Comparison of ENCODE assay signal across 20 mouse cellular contexts in genomic region chr4:39067260-39067876, GRCm38 (mm10).
DNase-seq lines count a peak whose midpoint lies in the region; ATAC-seq and TF ChIP-seq lines count a peak whose summit lies in the region.
"Had no signal": no experiment of that assay in that cellular context is flagged by ENCODE, and none has a peak within 500 bp of the region (broad histone marks: within the 10 kb centered on the region; RNA-seq: fewer than 3 reads in every experiment).

No protein-coding gene starts in this region.

- H3K4me1 ChIP-seq in cerebellum, adult 2 months (ENCODE audit: control insufficient read depth, insufficient read depth, low read length): no peaks in the 10 kb centered on the region
- H3K4me1 ChIP-seq in heart, embryonic 16.5 days (ENCODE audit: control insufficient read depth, insufficient read depth, low read length): peaks cover 7% of the 10 kb centered on the region
- H3K4me1 ChIP-seq in heart, embryonic 12.5 days (replicated peaks): 0 out of 2 replicates have a peak, but pooled peaks cover 3% of the 10 kb centered on the region
- no peaks in the 10 kb centered on the region for H3K4me1 ChIP-seq in midbrain, embryonic 14.5 days (ENCODE audit: control insufficient read depth, insufficient read depth, low read length)
- no peaks in the 10 kb centered on the region for H3K4me1 ChIP-seq in midbrain, embryonic 11.5 days (ENCODE audit: control insufficient read depth, insufficient read depth, low read length)
- no peaks in the 10 kb centered on the region for H3K4me1 ChIP-seq in forebrain, embryonic 13.5 days
- H3K4me1 ChIP-seq: embryonic facial prominence, embryonic 15.5 days; kidney, embryonic 15.5 days; limb, embryonic 13.5 days; liver, embryonic 15.5 days; midbrain, embryonic 13.5 days had no signal

- no peak for TF ChIP-seq POLR2A in cerebellum, adult 2 months (IDR thresholded peaks at IDR 0.05; ENCODE audit: borderline replicate concordance, insufficient read depth, low read length)

- peak; percentile 97 for ATAC-seq in heart, embryonic 16.5 days (replicated peaks; ENCODE audit: extremely low read depth, insufficient read depth, low FRiP score)
- ATAC-seq in heart, embryonic 12.5 days (ENCODE audit: insufficient number of reproducible peaks, low FRiP score): no peak; the same call in 1 of the 2 replicates
- ATAC-seq in midbrain, embryonic 14.5 days (ENCODE audit: low FRiP score, low TSS enrichment): no peak
- ATAC-seq in midbrain, embryonic 11.5 days (ENCODE audit: low FRiP score): no peak
- ATAC-seq in forebrain, embryonic 13.5 days: no peak
- ATAC-seq: forebrain, postnatal 0 days; midbrain, embryonic 13.5 days had no signal

- no peaks in the 10 kb centered on the region for H3K27me3 ChIP-seq in cerebellum, adult 2 months (ENCODE audit: control insufficient read depth, insufficient read depth, low read length)
- H3K27me3 ChIP-seq in heart, embryonic 16.5 days (ENCODE audit: control insufficient read depth, insufficient read depth, low read length): no peaks in the 10 kb centered on the region
- H3K27me3 ChIP-seq in heart, embryonic 12.5 days (replicated peaks): no peaks in the 10 kb centered on the region
- no peaks in the 10 kb centered on the region for H3K27me3 ChIP-seq in midbrain, embryonic 14.5 days (ENCODE audit: control insufficient read depth, insufficient read depth, low read length)
- H3K27me3 ChIP-seq in midbrain, embryonic 11.5 days (ENCODE audit: control insufficient read depth, insufficient read depth, low read length): no peaks in the 10 kb centered on the region
- H3K27me3 ChIP-seq in forebrain, embryonic 13.5 days: no peaks in the 10 kb centered on the region
- H3K27me3 ChIP-seq: CH12.LX; embryonic facial prominence, embryonic 15.5 days; kidney, embryonic 15.5 days; limb, embryonic 13.5 days; liver, embryonic 15.5 days; midbrain, embryonic 13.5 days had no signal

- H3K36me3 ChIP-seq in heart, embryonic 16.5 days (ENCODE audit: control insufficient read depth, insufficient read depth): no peaks in the 10 kb centered on the region
- H3K36me3 ChIP-seq in heart, embryonic 12.5 days: no peaks in the 10 kb centered on the region
- no peaks in the 10 kb centered on the region for H3K36me3 ChIP-seq in midbrain, embryonic 14.5 days (ENCODE audit: control insufficient read depth, insufficient read depth, low read length)
- H3K36me3 ChIP-seq in midbrain, embryonic 11.5 days (ENCODE audit: control insufficient read depth, insufficient read depth, low read length): no peaks in the 10 kb centered on the region
- H3K36me3 ChIP-seq in forebrain, embryonic 13.5 days (ENCODE audit: poor library complexity, severe bottlenecking): no peaks in the 10 kb centered on the region
- H3K36me3 ChIP-seq: embryonic facial prominence, embryonic 15.5 days; kidney, embryonic 15.5 days; limb, embryonic 13.5 days; liver, embryonic 15.5 days; midbrain, embryonic 13.5 days had no signal

- no peaks in the 10 kb centered on the region for H3K9me3 ChIP-seq in heart, embryonic 16.5 days (replicated peaks; ENCODE audit: control insufficient read depth, low read length)
- no peaks in the 10 kb centered on the region for H3K9me3 ChIP-seq in heart, embryonic 12.5 days (replicated peaks)
- no peaks in the 10 kb centered on the region for H3K9me3 ChIP-seq in midbrain, embryonic 14.5 days (ENCODE audit: control insufficient read depth, low read length)
- H3K9me3 ChIP-seq in midbrain, embryonic 11.5 days (ENCODE audit: control insufficient read depth, low read length): no peaks in the 10 kb centered on the region
- H3K9me3 ChIP-seq in forebrain, embryonic 13.5 days (replicated peaks): no peaks in the 10 kb centered on the region
- H3K9me3 ChIP-seq: embryonic facial prominence, embryonic 15.5 days; kidney, embryonic 15.5 days; limb, embryonic 13.5 days; liver, embryonic 15.5 days; midbrain, embryonic 13.5 days had no signal

- no peak for TF ChIP-seq CTCF in cerebellum, adult 2 months (IDR thresholded peaks at IDR 0.05; ENCODE audit: borderline replicate concordance, insufficient read depth, low read depth, low read length)

- H3K4me3 ChIP-seq in cerebellum, adult 2 months (replicated peaks; ENCODE audit: insufficient read depth, low read depth, low read length): no peak overlapping the region
- H3K4me3 ChIP-seq in heart, embryonic 16.5 days (ENCODE audit: low read length): no peak overlapping the region
- H3K4me3 ChIP-seq in heart, embryonic 12.5 days: no peak overlapping the region
- no peak overlapping the region for H3K4me3 ChIP-seq in midbrain, embryonic 14.5 days (replicated peaks; ENCODE audit: low read depth, low read length)
- H3K4me3 ChIP-seq in midbrain, embryonic 11.5 days (ENCODE audit: low read depth, low read length): no peak overlapping the region
- H3K4me3 ChIP-seq in forebrain, embryonic 13.5 days: no peak overlapping the region
- H3K4me3 ChIP-seq: embryonic facial prominence, embryonic 15.5 days; kidney, embryonic 15.5 days; limb, embryonic 13.5 days; liver, embryonic 15.5 days; midbrain, embryonic 13.5 days; myocyte had no signal

- whole genome bisulfite sequencing in cerebellum, adult 2 months: 22% methylated on average over 3 of the region's 3 CpGs
- WGBS in heart, embryonic 16.5 days: 20% methylated on average over 3 of the region's 3 CpGs
- 24% methylated on average over 3 of the region's 3 CpGs for WGBS in heart, embryonic 12.5 days
- 86% methylated on average over 3 of the region's 3 CpGs for WGBS in midbrain, embryonic 14.5 days
- WGBS in midbrain, embryonic 11.5 days: 91% methylated on average over 3 of the region's 3 CpGs
- 83% methylated on average over 3 of the region's 3 CpGs for WGBS in forebrain, embryonic 13.5 days

- no peak overlapping the region for H3K9ac ChIP-seq in heart, embryonic 16.5 days (ENCODE audit: low read length)
- H3K9ac ChIP-seq in heart, embryonic 12.5 days: no peak overlapping the region
- H3K9ac ChIP-seq in midbrain, embryonic 14.5 days (replicated peaks; ENCODE audit: low read length): no peak overlapping the region
- H3K9ac ChIP-seq in midbrain, embryonic 11.5 days (ENCODE audit: low read length): no peak overlapping the region
- no peak overlapping the region for H3K9ac ChIP-seq in forebrain, embryonic 13.5 days
- H3K9ac ChIP-seq: embryonic facial prominence, embryonic 15.5 days; forebrain, postnatal 0 days; kidney, embryonic 15.5 days; limb, embryonic 13.5 days; liver, embryonic 15.5 days; midbrain, embryonic 13.5 days had no signal

- DNase-seq in cerebellum, postnatal 10 days: peak; percentile 20 to 37
- no peak for DNase-seq in cerebellum, adult 2 months
- DNase-seq in midbrain, embryonic 14.5 days: peak; percentile 2
- DNase-seq in midbrain, embryonic 11.5 days (ENCODE audit: low spot score, missing footprints): no peak
- DNase-seq: cerebellum, postnatal 36 days; forebrain, postnatal 0 days; lung, postnatal 10 days; spleen, adult 18-20 months; thymus, adult 18-20 months; thymus, postnatal 4 days had no signal

- no peak overlapping the region for H3K4me2 ChIP-seq in heart, embryonic 16.5 days (ENCODE audit: low read depth, low read length)
- H3K4me2 ChIP-seq in heart, embryonic 12.5 days: no peak overlapping the region
- H3K4me2 ChIP-seq in midbrain, embryonic 14.5 days (ENCODE audit: low read length): no peak overlapping the region
- no peak overlapping the region for H3K4me2 ChIP-seq in midbrain, embryonic 11.5 days
- no peak overlapping the region for H3K4me2 ChIP-seq in forebrain, embryonic 13.5 days
- H3K4me2 ChIP-seq: embryonic facial prominence, embryonic 15.5 days; kidney, embryonic 15.5 days; limb, embryonic 13.5 days; liver, embryonic 15.5 days; midbrain, embryonic 13.5 days had no signal

- H3K27ac ChIP-seq in cerebellum, adult 2 months (ENCODE audit: insufficient read depth, low read length): no peak overlapping the region
- no peak overlapping the region for H3K27ac ChIP-seq in heart, embryonic 16.5 days (ENCODE audit: low read length)
- no peak overlapping the region for H3K27ac ChIP-seq in heart, embryonic 12.5 days (ENCODE audit: poor library complexity, severe bottlenecking)
- H3K27ac ChIP-seq in midbrain, embryonic 14.5 days (replicated peaks; ENCODE audit: low read depth, low read length): no peak overlapping the region
- no peak overlapping the region for H3K27ac ChIP-seq in midbrain, embryonic 11.5 days (ENCODE audit: low read depth, low read length)
- H3K27ac ChIP-seq in forebrain, embryonic 13.5 days: no peak overlapping the region
- H3K27ac ChIP-seq: embryonic facial prominence, embryonic 15.5 days; kidney, embryonic 15.5 days; limb, embryonic 13.5 days; liver, embryonic 15.5 days; midbrain, embryonic 13.5 days had no signal

Comparison
In these comparisons a context has a peak if more than half of its experiments do, and no peak if none do; other contexts are left out.
1. DNase-seq: peak in cerebellum, postnatal 10 days (2 of 2) and midbrain, embryonic 14.5 days (single experiment); none in cerebellum, adult 2 months (0 of 2) and midbrain, embryonic 11.5 days (single experiment).